Mouse (Mus musculus): Measurements from ENCODE around the gene Nutf2. TPM values are rescaled to one million over a fixed set of nuclear protein-coding genes. Genes with fewer than 3 reads are reported as not detected.
"Not testable (repeated sequence)": the region's sequence is repeated elsewhere in the genome, so short reads cannot be mapped to it uniquely, and the experiment has no call there.

Nutf2 gene
- 10 to 100 TPM; 43.2 to 43.8 TPM for total RNA-seq (2021)
- long read RNA-seq, experiment 1, transcript Nutf2-201 (5 exons, 948 nt): major isoform, 124 of 142 reads
- long read RNA-seq, experiment 1, partial matches to known transcripts: 2 of 142 reads
- long read RNA-seq, experiment 1, other reads (novel, unspliced or antisense): 13 of 142 reads
- long read RNA-seq, experiment 2, transcript Nutf2-201 (5 exons, 948 nt): major isoform, 49 of 59 reads
- long read RNA-seq, experiment 2, partial matches to known transcripts: 3 of 59 reads
- long read RNA-seq, experiment 2, other reads (novel, unspliced or antisense): 6 of 59 reads

DNA sequence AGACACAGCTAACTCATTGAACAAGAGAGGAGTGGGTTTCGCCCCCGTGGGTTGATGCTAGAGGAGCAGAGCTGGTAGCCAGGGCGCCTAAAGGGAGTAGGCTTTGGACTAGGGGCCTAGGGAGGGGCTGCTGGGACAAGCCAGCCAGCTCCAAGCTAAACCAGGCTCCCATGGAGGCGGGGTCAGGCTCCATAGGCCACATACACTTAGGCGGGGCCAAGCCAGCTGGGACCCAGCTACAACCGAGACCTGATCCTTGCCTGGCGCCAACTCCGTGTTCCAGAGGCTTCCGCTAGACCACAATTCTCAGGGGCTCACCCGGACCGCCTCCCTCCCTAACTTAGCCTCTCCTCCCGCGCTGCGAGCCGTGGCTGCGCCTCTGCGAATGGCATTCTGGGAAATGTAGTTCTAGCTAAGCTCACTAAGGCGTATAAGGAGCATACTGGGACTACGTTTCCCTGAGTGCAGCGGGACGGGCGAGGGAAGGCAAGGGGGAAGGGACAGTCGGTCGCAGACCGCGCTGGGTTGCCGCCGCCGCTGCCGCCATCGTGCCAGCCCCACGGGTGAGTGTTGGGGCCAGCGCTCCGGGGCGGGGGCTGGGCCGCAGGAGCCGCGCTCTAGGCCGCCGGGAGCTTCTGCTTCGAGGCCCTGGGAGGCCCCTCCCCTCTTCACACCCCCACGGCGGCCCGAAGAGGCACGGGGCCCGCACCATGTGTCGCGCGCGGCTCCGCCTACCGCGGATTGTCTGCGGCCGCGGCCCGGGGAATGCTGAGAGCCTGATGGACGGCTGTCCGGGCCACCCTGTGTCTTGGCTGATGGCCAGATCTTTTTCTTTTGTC is at the start of gene Nutf2:
Gene Nutf2 (plus strand): TSS at position 438 of the 839 bp plus-strand sequence.
- DNase-seq: peak; percentile 95 to 96

DNA sequence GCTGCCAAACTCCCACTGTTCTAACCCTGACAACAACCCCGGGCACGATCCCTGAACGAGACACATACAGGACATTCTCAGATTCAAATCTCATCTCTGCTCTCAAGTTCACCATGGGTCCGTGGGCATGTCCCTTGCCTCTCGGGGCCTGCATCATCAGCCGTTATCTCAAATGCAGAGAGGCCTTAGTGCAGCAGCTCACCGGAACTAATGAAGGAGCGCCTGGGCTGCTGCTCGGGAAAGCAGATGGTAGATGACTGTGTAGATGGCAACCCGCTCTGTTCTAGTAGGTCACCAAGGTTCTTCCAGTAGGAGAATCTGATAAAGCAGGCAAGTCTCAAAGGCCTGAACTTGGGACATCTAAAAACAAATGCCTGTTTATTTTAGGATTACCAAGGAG is 49.3 kb upstream of the Nutf2 start:
- DNase-seq: no peak

DNA sequence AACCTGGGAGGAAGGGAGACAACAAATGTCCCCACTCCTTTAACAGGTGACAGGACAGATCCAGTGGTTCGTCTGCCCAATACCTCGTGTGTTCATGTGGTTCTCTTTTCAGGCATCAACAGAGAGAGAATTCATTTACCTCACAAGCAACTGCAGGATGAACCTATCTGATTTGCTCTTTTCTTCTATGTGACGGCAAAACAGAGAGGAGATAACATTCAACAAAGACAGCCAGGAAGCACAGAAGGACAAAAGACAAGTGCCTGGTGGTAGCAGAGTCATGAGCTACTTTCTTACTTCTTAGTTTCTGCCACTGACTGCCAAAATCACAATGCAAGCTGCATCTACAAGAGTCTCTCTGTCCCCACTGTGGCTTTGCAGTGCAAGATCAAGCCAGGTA is 48.8 kb upstream of the Nutf2 start:
- DNase-seq: no peak

- no peak for DNase-seq
These were observed 47.9 kb upstream of the Nutf2 start for GRCm38 (mm10) chr8:105812511-105812910.

DNA sequence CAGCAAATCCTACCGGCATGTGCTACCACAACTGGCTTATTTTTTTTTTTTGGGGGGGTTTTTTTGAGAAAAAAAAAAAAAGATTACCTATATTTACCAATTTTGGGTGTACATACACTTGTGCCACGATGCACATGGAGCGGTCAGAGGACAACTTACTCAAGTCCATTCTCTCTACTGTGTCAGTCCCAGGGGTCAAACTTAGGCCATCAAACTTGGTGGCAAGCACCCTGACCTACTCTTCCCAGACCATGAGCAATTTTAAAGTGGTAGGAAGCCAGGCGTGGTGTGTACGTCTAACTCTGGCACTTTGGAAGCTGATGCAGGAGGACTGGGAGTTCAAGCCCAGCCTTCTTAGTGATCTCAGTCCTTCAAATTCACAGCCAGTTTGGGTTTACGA is 47.1 kb upstream of the Nutf2 start:
- no peak for DNase-seq

GRCm38 (mm10) chr8:105819659-105820058 is 40.7 kb upstream of the Nutf2 start:
- DNase-seq: no peak

GRCm38 (mm10) chr8:105820925-105821324 is 39.5 kb upstream of the Nutf2 start:
- DNase-seq: no peak

DNA sequence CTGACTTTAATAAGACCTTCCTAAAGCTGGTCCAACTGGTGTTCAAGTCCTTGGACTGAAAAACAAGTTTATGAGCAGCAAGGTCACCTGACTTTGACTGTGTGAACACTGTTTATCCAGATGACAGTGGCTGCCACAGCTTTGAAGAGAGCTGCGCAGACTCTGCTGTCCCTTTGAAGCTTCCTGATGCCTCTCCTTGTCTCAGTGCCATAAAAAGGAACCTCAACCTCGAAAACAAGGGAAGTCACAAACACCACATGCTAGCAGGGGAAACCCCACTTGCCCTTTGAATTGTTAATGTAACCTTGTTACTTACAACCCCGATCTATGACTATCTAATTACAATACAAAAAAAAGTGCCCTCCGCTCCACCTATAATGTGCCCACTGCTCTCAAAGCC is 34.9 kb upstream of the Nutf2 start:
- no peak for DNase-seq

DNA sequence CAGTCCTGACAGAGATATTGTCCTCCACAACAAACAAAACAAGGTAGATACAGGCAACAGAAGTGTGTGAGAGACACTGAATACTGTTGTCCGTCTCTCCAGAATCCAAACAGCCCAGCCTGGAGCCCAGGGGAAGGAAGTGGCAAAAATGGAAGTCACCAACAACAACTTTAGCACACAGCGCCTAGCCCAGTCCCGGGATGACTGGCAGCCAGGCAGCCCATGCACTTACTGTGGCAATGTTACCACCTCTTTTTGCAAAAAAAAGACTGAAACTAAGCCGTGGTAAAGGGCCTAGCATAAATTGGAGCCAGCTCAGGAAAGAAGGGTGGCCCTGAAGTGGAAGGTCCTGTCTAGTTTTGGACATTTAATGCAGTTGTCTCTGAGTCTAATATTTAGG is 34.0 kb upstream of the Nutf2 start:
- DNase-seq: peak; percentile 15 to 19

DNA sequence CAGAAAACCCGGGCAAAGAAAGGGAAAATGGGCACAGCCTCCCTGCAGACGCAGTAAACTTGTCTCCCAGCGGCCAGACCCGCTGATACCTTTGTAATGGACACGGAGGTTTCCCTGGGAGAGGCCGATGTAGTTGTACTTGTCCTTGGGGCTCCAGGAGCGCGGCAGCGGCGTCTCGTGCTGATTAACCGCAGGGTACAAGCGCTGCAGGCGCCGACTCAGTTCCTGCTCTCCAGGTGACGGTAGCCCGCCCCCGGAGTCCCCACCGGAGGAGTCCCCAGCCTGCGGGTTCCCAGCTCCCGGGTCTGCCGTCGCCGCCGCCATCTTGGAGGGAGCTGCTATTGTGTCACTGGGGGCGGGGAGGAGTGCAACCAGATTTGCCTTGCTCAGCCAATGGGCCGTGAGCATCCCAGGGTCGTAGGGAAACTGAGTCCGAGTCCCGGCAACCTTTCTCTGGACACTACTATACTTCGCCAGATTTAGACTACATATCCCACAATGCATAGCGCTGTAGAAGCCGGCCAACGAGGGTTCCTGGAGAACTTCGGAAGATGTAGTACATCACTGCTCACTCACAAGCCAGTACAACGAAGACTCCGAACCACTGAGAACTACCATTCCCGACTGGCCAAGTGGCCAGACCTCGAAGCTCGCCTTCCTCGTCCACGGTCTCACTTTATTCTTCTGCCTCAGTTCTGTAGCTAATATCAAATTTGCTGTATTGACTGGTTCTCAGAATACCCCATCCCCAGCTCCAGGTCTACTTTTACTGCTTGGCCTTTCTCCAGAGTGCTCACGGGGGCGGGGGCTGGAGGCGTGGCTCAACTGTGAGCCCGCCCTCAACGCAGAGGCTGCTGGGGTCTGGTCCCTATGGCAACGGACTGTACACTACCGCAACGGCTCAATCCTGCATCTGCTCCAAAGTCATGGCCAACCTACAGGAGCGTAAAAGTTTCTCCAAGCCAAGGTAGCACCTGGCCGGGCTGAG is 33.2 kb upstream of the Nutf2 start, which contains the start of the genes Ranbp10 and Tsnaxip1:
Gene Ranbp10 (minus strand): TSS at position 490 of the 988 bp plus-strand sequence.
Gene Tsnaxip1 (plus strand): TSS at position 871 of the 988 bp plus-strand sequence.
- DNase-seq: peak; percentile 96

DNA sequence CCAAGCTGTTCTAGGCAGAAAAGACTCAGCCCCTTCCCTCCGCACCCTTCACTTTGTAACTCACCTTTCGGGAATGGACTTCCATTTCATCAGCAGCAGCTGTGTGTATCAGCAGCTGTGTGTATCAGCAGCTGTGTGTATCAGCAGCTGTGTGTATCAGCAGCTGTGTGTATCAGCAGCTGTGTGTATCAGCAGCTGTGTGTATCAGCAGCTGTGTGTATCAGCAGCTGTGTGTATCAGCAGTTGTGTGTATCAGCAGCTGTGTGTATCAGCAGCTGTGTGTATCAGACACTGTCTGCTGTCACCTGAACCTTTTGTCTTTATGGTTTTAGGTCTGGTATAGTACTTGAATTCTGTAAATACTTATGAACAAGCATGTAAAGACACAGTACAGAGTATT is 26.6 kb upstream of the Nutf2 start:
- DNase-seq: not testable (repeated sequence)

DNA sequence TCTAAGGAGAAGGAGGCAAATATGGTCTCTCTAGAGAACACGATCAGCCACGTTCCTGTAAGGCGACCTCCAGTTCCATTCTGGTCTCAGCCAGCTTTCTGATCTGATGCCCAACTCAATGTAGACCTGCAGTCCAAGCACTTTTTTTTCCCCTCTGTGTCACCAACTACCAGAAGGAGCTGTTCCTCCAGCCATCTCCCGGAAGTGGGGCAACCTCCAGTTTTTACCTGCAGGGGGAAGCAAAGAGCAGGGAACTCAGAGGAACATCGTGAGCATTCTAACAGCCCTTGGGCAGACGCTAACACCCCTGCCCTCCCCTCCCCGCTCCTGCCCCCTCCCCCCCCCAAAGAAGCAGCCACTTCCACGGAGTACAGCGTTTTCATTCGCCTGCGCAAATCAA is 25.1 kb upstream of the Nutf2 start:
- peak; percentile 81 to 83 for DNase-seq

GRCm38 (mm10) chr8:105836991-105837390 is 23.4 kb upstream of the Nutf2 start:
- DNase-seq: no peak

DNA sequence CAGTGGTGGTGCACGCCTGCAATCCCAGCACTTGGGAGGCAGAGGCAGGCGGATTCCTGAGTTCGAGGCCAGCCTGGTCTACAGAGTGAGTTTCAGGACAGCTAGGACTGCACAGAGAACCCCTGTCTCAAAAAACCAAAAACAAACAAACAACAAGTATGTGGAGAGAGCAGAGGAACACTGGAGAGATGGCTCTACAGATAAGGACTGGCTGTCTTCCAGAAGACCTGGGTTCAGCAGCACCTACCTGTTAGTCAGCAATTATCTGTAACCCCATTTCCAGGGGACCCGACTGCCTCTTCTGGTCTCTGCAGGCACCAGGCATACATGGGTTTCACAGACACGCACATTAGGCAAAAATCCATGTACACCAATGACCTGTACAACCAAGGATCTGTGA is 21.2 kb upstream of the Nutf2 start:
- DNase-seq: no peak

GRCm38 (mm10) chr8:105846678-105847077 is 13.7 kb upstream of the Nutf2 start:
- DNase-seq: no peak

DNA sequence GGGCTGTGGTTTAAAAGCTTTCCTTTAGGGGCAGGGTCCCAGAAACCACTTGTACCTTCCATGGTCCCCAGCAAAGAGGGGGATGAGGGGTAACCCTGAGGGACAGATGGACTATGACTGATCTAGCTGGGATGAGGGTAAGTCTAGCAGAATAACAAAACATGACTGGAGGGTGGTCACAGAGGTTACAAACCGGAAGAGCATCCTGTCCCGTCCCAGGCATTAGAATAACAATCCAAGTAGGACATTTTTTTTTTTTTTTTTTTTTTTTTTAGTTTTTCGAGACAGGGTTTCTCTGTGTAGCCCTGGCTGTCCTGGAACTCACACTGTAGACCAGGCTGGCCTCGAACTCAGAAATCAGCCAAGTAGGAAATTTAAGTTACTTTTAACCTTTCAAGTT is 10.4 kb upstream of the Nutf2 start:
- DNase-seq: no peak

GRCm38 (mm10) chr8:105850611-105851010 is 9.8 kb upstream of the Nutf2 start:
- no peak for DNase-seq

- DNase-seq: peak; percentile 90 to 92
These were observed 8.7 kb upstream of the Nutf2 start for GRCm38 (mm10) chr8:105851651-105852143.

DNA sequence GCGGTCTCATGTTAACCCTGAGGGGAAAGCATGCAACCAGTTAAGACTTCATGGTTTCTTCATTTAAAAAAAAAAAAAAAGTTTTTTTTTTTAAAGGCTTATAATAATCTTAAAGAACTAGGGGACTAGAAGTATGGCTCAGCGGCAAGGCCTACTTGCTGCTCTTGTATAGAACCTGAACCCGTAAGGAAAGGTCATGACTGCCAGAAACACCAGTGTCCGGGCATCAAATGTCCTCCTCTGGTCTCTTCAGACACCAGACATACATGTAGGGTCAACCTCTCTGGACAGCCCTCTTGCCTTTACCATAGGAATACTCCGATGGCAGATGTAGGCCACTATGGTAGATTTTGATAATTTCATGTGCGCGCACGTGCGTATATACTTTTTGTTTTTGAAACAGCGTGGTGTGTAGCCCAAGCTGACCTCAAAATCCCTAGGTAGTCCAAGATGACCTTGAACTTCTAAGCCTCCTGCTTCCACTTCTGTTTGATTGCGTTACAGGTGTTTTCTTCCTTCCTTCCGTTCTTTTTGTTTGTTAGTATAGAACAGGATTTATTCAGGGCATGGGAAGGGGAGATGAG is 8.1 kb upstream of the Nutf2 start:
- DNase-seq: no peak

- no peak for DNase-seq
These were observed 7.2 kb upstream of the Nutf2 start, which contains the start of gene Cenpt for GRCm38 (mm10) chr8:105853178-105853577. Gene Cenpt, minus strand, starts transcription at chr8:105853278.

- no peak for DNase-seq
These were observed 6.1 kb upstream of the Nutf2 start for GRCm38 (mm10) chr8:105854303-105854702.

All from adrenal gland, postnatal 36 days (tissue).